Mouse (Mus musculus): Measurements from ENCODE around the gene Zfp629. TPM values are rescaled to one million over a fixed set of nuclear protein-coding genes. Genes with fewer than 3 reads are reported as not detected.

Gene Zfp629
- total and polyA plus RNA-seq, 2 experiments from 2014 or later: 12.3 to 36.2 TPM

- 46% methylated on average over 6 of the region's 6 CpGs for WGBS
- H3K4me3 ChIP-seq (ENCODE audit: low read length): no peak overlapping the region
- no peaks in the 10 kb centered on the region for H3K9me3 ChIP-seq (ENCODE audit: low read length)
- no peaks in the 10 kb centered on the region for H3K4me1 ChIP-seq (ENCODE audit: insufficient read depth, low read length)
- no peak overlapping the region for H3K4me2 ChIP-seq (ENCODE audit: low read depth, low read length)
- H3K27ac ChIP-seq: no peak overlapping the region
- peaks cover 17% of the 10 kb centered on the region for H3K36me3 ChIP-seq (ENCODE audit: insufficient read depth, low read length)
- no peak overlapping the region for H3K9ac ChIP-seq (replicated peaks; ENCODE audit: low read length)
- H3K27me3 ChIP-seq (ENCODE audit: insufficient read depth, low read length): no peaks in the 10 kb centered on the region
- ATAC-seq (no peak), DNase-seq (ENCODE audit: low spot score) (peak; percentile 58)
- TF ChIP-seq CTCF (IDR thresholded peaks at IDR 0.05; ENCODE audit: low read depth): peak; percentile 21; the same call in 1 of the 2 replicates
Observed at GRCm38 (mm10) chr7:127564381-127565150, 51.0 kb downstream of the Zfp629 start.

- H3K9ac ChIP-seq (replicated peaks; ENCODE audit: low read length): no peak within 1 kb of the TSS
- peaks cover 45% of the 10 kb centered on the region for H3K36me3 ChIP-seq (ENCODE audit: insufficient read depth, low read length)
- no peaks in the 10 kb centered on the region for H3K27me3 ChIP-seq (ENCODE audit: insufficient read depth, low read length)
- no peak for DNase-seq (ENCODE audit: low spot score)
- TF ChIP-seq CTCF (IDR thresholded peaks at IDR 0.05; ENCODE audit: low read depth): no peak
- H3K4me3 ChIP-seq (ENCODE audit: low read length): no peak within 1 kb of the TSS
- ATAC-seq: no peak
- H3K9me3 ChIP-seq (ENCODE audit: low read length): no peaks in the 10 kb centered on the region
- whole genome bisulfite sequencing: 89% methylated on average over 5 of the region's 5 CpGs
- H3K27ac ChIP-seq: no peak within 1 kb of the TSS
- H3K4me2 ChIP-seq (ENCODE audit: low read depth, low read length): no peak within 1 kb of the TSS
- no peaks in the 10 kb centered on the region for H3K4me1 ChIP-seq (ENCODE audit: insufficient read depth, low read length)
Observed at GRCm38 (mm10) chr7:127561340-127561858, 54.2 kb downstream of the Zfp629 start, which contains the start of gene Tmem265. TSS of gene Tmem265 (plus strand) at chr7:127561390.

- Histone ChIP-seq H3K4me3 (ENCODE audit: low read length) (no peak overlapping the region), H3K27me3 (ENCODE audit: insufficient read depth, low read length) (no peaks in the 10 kb centered on the region), H3K4me1 (ENCODE audit: insufficient read depth, low read length) (no peaks in the 10 kb centered on the region), H3K27ac (no peak overlapping the region), H3K36me3 (ENCODE audit: insufficient read depth, low read length) (peaks cover 51% of the 10 kb centered on the region), H3K9me3 (ENCODE audit: low read length) (no peaks in the 10 kb centered on the region), H3K4me2 (ENCODE audit: low read depth, low read length) (no peak overlapping the region), H3K9ac (replicated peaks; ENCODE audit: low read length) (no peak overlapping the region)
- 95% methylated on average over 11 of the region's 11 CpGs for WGBS
- DNase-seq (ENCODE audit: low spot score): no peak
- no peak for ATAC-seq
- TF ChIP-seq CTCF (IDR thresholded peaks at IDR 0.05; ENCODE audit: low read depth): no peak
Observed at GRCm38 (mm10) chr7:127560580-127560979, 55.0 kb downstream of the Zfp629 start.

Other genes with a start within 250 kb of the Zfp629 start
- 7.9 and 10.0 TPM in 2 replicates for gene Zfp747, start 239.7 kb downstream of the Zfp629 start, total RNA-seq (2014; rRNA removed)
- gene Zfp747, start 239.7 kb downstream of the Zfp629 start, polyA plus RNA-seq (2015; fragmentation: Nextera tagmentation; extraction: Ambion mirVana): 4.0 and 4.5 TPM in 2 replicates
- 2.7 and 5.5 TPM in 2 replicates for gene 9130019O22Rik, start 228.6 kb downstream of the Zfp629 start, total RNA-seq (2014; rRNA removed)
- 1.2 and 1.8 TPM in 2 replicates for gene 9130019O22Rik, start 228.6 kb downstream of the Zfp629 start, polyA plus RNA-seq (2015; fragmentation: Nextera tagmentation; extraction: Ambion mirVana)
- gene E430018J23Rik, start 222.2 kb downstream of the Zfp629 start, total RNA-seq (2014; rRNA removed): 13.8 and 15.5 TPM in 2 replicates
- 1.8 and 2.2 TPM in 2 replicates for gene E430018J23Rik, start 222.2 kb downstream of the Zfp629 start, polyA plus RNA-seq (2015; fragmentation: Nextera tagmentation; extraction: Ambion mirVana)
- 4.0 and 5.0 TPM in 2 replicates for gene Zfp764, start 209.0 kb downstream of the Zfp629 start, total RNA-seq (2014; rRNA removed)
- 2.7 and 3.0 TPM in 2 replicates for gene Zfp764, start 209.0 kb downstream of the Zfp629 start, polyA plus RNA-seq (2015; fragmentation: Nextera tagmentation; extraction: Ambion mirVana)
- 15.0 and 22.1 TPM in 2 replicates for gene Zfp688, start 193.7 kb downstream of the Zfp629 start, total RNA-seq (2014; rRNA removed)
- 31.7 and 33.2 TPM in 2 replicates for gene Zfp688, start 193.7 kb downstream of the Zfp629 start, polyA plus RNA-seq (2015; fragmentation: Nextera tagmentation; extraction: Ambion mirVana)
- gene Zfp689, start 166.6 kb downstream of the Zfp629 start, total RNA-seq (2014; rRNA removed): 8.6 and 9.4 TPM in 2 replicates
- 7.7 and 7.9 TPM in 2 replicates for gene Zfp689, start 166.6 kb downstream of the Zfp629 start, polyA plus RNA-seq (2015; fragmentation: Nextera tagmentation; extraction: Ambion mirVana)
- gene Prr14, start 156.2 kb downstream of the Zfp629 start, total RNA-seq (2014; rRNA removed): 57.2 and 58.5 TPM in 2 replicates
- gene Prr14, start 156.2 kb downstream of the Zfp629 start, polyA plus RNA-seq (2015; fragmentation: Nextera tagmentation; extraction: Ambion mirVana): 27.0 and 31.4 TPM in 2 replicates
- gene Fbrs, start 136.6 kb downstream of the Zfp629 start, total RNA-seq (2014; rRNA removed): 36.6 and 40.7 TPM in 2 replicates
- 10.4 and 12.1 TPM in 2 replicates for gene Fbrs, start 136.6 kb downstream of the Zfp629 start, polyA plus RNA-seq (2015; fragmentation: Nextera tagmentation; extraction: Ambion mirVana)
- 49.0 and 174 TPM in 2 replicates for gene Srcap, start 103.8 kb downstream of the Zfp629 start, total RNA-seq (2014; rRNA removed)
- 29.4 and 29.7 TPM in 2 replicates for gene Srcap, start 103.8 kb downstream of the Zfp629 start, polyA plus RNA-seq (2015; fragmentation: Nextera tagmentation; extraction: Ambion mirVana)
- 18.9 and 27.6 TPM in 2 replicates for gene Gm42715, start 96.2 kb downstream of the Zfp629 start, total RNA-seq (2014; rRNA removed)
- 11.1 and 11.2 TPM in 2 replicates for gene Gm42715, start 96.2 kb downstream of the Zfp629 start, polyA plus RNA-seq (2015; fragmentation: Nextera tagmentation; extraction: Ambion mirVana)
- gene Tmem265, start 54.4 kb downstream of the Zfp629 start, total RNA-seq (2014; rRNA removed): 5.7 and 20.5 TPM in 2 replicates
- 7.1 and 9.2 TPM in 2 replicates for gene Tmem265, start 54.4 kb downstream of the Zfp629 start, polyA plus RNA-seq (2015; fragmentation: Nextera tagmentation; extraction: Ambion mirVana)
- 63.1 and 71.4 TPM in 2 replicates for gene Phkg2, start 42.5 kb downstream of the Zfp629 start, total RNA-seq (2014; rRNA removed)
- 58.2 and 65.0 TPM in 2 replicates for gene Phkg2, start 42.5 kb downstream of the Zfp629 start, polyA plus RNA-seq (2015; fragmentation: Nextera tagmentation; extraction: Ambion mirVana)
- gene Ccdc189, start 27.2 kb downstream of the Zfp629 start, total RNA-seq (2014; rRNA removed): 9.0 and 10.9 TPM in 2 replicates
- 9.2 and 11.2 TPM in 2 replicates for gene Ccdc189, start 27.2 kb downstream of the Zfp629 start, polyA plus RNA-seq (2015; fragmentation: Nextera tagmentation; extraction: Ambion mirVana)
- 33.6 and 34.6 TPM in 2 replicates for gene Rnf40, start 27.0 kb downstream of the Zfp629 start, total RNA-seq (2014; rRNA removed)
- 35.6 and 36.2 TPM in 2 replicates for gene Rnf40, start 27.0 kb downstream of the Zfp629 start, polyA plus RNA-seq (2015; fragmentation: Nextera tagmentation; extraction: Ambion mirVana)
- gene Bcl7c, start 93.1 kb upstream of the Zfp629 start, total RNA-seq (2014; rRNA removed): 86.8 and 105 TPM in 2 replicates
- gene Bcl7c, start 93.1 kb upstream of the Zfp629 start, polyA plus RNA-seq (2015; fragmentation: Nextera tagmentation; extraction: Ambion mirVana): 48.8 and 50.9 TPM in 2 replicates
- gene Ctf1, start 96.9 kb upstream of the Zfp629 start, total RNA-seq (2014; rRNA removed): 9.0 and 10.7 TPM in 2 replicates
- 3.8 and 4.0 TPM in 2 replicates for gene Ctf1, start 96.9 kb upstream of the Zfp629 start, polyA plus RNA-seq (2015; fragmentation: Nextera tagmentation; extraction: Ambion mirVana)
- not detected in 2 replicates for gene Ctf2, start 116.4 kb upstream of the Zfp629 start, total RNA-seq (2014; rRNA removed)
- gene Ctf2, start 116.4 kb upstream of the Zfp629 start, polyA plus RNA-seq (2015; fragmentation: Nextera tagmentation; extraction: Ambion mirVana): 0.13 TPM in 1 of 2 replicates, not detected in the other
- gene Fbxl19, start 128.7 kb upstream of the Zfp629 start, total RNA-seq (2014; rRNA removed): 191 and 192 TPM in 2 replicates
- 6.8 and 7.0 TPM in 2 replicates for gene Fbxl19, start 128.7 kb upstream of the Zfp629 start, polyA plus RNA-seq (2015; fragmentation: Nextera tagmentation; extraction: Ambion mirVana)
- 20.0 and 35.8 TPM in 2 replicates for gene Orai3, start 154.0 kb upstream of the Zfp629 start, total RNA-seq (2014; rRNA removed)
- gene Orai3, start 154.0 kb upstream of the Zfp629 start, polyA plus RNA-seq (2015; fragmentation: Nextera tagmentation; extraction: Ambion mirVana): 10.8 and 11.3 TPM in 2 replicates
- 17.8 and 18.2 TPM in 2 replicates for gene Setd1a, start 160.9 kb upstream of the Zfp629 start, total RNA-seq (2014; rRNA removed)
- 10.5 and 16.0 TPM in 2 replicates for gene Setd1a, start 160.9 kb upstream of the Zfp629 start, polyA plus RNA-seq (2015; fragmentation: Nextera tagmentation; extraction: Ambion mirVana)
- gene Gm49388, start 169.8 kb upstream of the Zfp629 start, total RNA-seq (2014; rRNA removed): 0.05 and 2.9 TPM in 2 replicates
- gene Gm49388, start 169.8 kb upstream of the Zfp629 start, polyA plus RNA-seq (2015; fragmentation: Nextera tagmentation; extraction: Ambion mirVana): not detected in 2 replicates
- gene Hsd3b7, start 184.8 kb upstream of the Zfp629 start, total RNA-seq (2014; rRNA removed): 11.0 and 12.1 TPM in 2 replicates
- gene Hsd3b7, start 184.8 kb upstream of the Zfp629 start, polyA plus RNA-seq (2015; fragmentation: Nextera tagmentation; extraction: Ambion mirVana): 10.3 and 11.3 TPM in 2 replicates
- 4.0 and 9.6 TPM in 2 replicates for gene Stx4a, start 208.5 kb upstream of the Zfp629 start, total RNA-seq (2014; rRNA removed)
- 28.4 and 31.8 TPM in 2 replicates for gene Stx4a, start 208.5 kb upstream of the Zfp629 start, polyA plus RNA-seq (2015; fragmentation: Nextera tagmentation; extraction: Ambion mirVana)
- gene Stx1b, start 208.8 kb upstream of the Zfp629 start, total RNA-seq (2014; rRNA removed): 69.7 and 72.7 TPM in 2 replicates
- 66.6 and 76.3 TPM in 2 replicates for gene Stx1b, start 208.8 kb upstream of the Zfp629 start, polyA plus RNA-seq (2015; fragmentation: Nextera tagmentation; extraction: Ambion mirVana)